Mouse (Mus musculus) testis, adult 2 months (tissue): ENCODE results near the gene Gse1. TPM values are rescaled to one million over a fixed set of nuclear protein-coding genes. Genes with fewer than 3 reads are reported as not detected.
A peak's percentile ranks its signal among the peaks of the same experiment; 100 is the strongest.

Source experiments
- H3K27ac ChIP-seq: fragments of 200-500 bp; 2 replicates; pipeline ENCODE4 v1.5.1; 2012; ENCODE audit warnings: low read depth, low read length; ENCODE audit not compliant: control insufficient read depth, insufficient read depth
- H3K27me3 ChIP-seq: fragments of 200-500 bp; 2 replicates; pipeline ENCODE4 v1.6.1; 2012; ENCODE audit warnings: mild to moderate bottlenecking, low read length, moderate library complexity; ENCODE audit not compliant: control insufficient read depth, insufficient read depth
- H3K36me3 ChIP-seq: fragments of 200-500 bp; 2 replicates; pipeline ENCODE4 v1.6.1; 2012; ENCODE audit warnings: mild to moderate bottlenecking, low read length; ENCODE audit not compliant: control insufficient read depth, insufficient read depth
- H3K4me1 ChIP-seq: fragments of 200-500 bp; 2 replicates; pipeline ENCODE4 v1.6.1; 2012; ENCODE audit warnings: low read length; ENCODE audit not compliant: control insufficient read depth, insufficient read depth
- H3K4me3 ChIP-seq: fragments of 200-500 bp; 2 replicates; pipeline ENCODE4 v1.5.1; 2012; ENCODE audit warnings: low read depth, mild to moderate bottlenecking, low read length, moderate library complexity, mixed read lengths; ENCODE audit not compliant: control insufficient read depth
- CTCF ChIP-seq: fragments of 200-500 bp; IDR thresholded peaks from 2 replicates; pipeline ENCODE4 v1.5.1; 2012; ENCODE audit warnings: low read depth, mild to moderate bottlenecking, inconsistent platforms, low read length, moderate library complexity; ENCODE audit not compliant: control insufficient read depth, insufficient read depth, insufficient replicate concordance
- POLR2A ChIP-seq: fragments of 200-500 bp; IDR thresholded peaks from 2 replicates; pipeline ENCODE4 v1.6.1; 2012; ENCODE audit warnings: low read depth, mild to moderate bottlenecking, inconsistent platforms, low read length, moderate library complexity; ENCODE audit not compliant: control insufficient read depth
- polyA plus RNA-seq: library from polyadenylated mRNA; depleted of rRNA; stranded (reverse); fragments of >200 nt; gene quantifications from 2 replicates; pipeline ENCODE4 v1.2.3, GENCODE M21; 2012

The Gse1 gene
- polyA plus RNA-seq, 1 experiment = 4.0 TPM

GRCm38 (mm10) chr8:120318476-120318991 lies 90.3 kb downstream of the Gse1 start:
- Histone ChIP-seq H3K36me3 (no peaks in the 10 kb centered on the region), H3K27me3 (no peaks in the 10 kb centered on the region), H3K4me3 (no peak overlapping the region), H3K27ac (no peak overlapping the region), H3K4me1 (peaks cover 3% of the 10 kb centered on the region)
- TF ChIP-seq CTCF = no peak
- no peak for TF ChIP-seq POLR2A

GRCm38 (mm10) chr8:120319449-120319848 lies 91.2 kb downstream of the Gse1 start:
- H3K4me1 ChIP-seq = peaks cover 3% of the 10 kb centered on the region
- H3K4me3 ChIP-seq = no peak overlapping the region

GRCm38 (mm10) chr8:120320146-120320545 lies 91.9 kb downstream of the Gse1 start:
- Histone ChIP-seq H3K36me3 (no peaks in the 10 kb centered on the region), H3K27ac (no peak overlapping the region), H3K27me3 (no peaks in the 10 kb centered on the region), H3K4me3 (no peak overlapping the region), H3K4me1 (peaks cover 3% of the 10 kb centered on the region)
- TF ChIP-seq POLR2A = no peak
- TF ChIP-seq CTCF = no peak

More at GRCm38 (mm10) chr8:120319449-120319848, 91.2 kb downstream of the Gse1 start:
- H3K27me3 ChIP-seq = no peaks in the 10 kb centered on the region
- H3K36me3 ChIP-seq = no peaks in the 10 kb centered on the region
- peak; percentile 100 for TF ChIP-seq CTCF
- TF ChIP-seq POLR2A = peak; percentile 20; the same call in 1 of the 2 replicates
- no peak overlapping the region for H3K27ac ChIP-seq

GRCm38 (mm10) chr8:120321724-120322123 lies 93.5 kb downstream of the Gse1 start:
- H3K27me3 ChIP-seq = no peaks in the 10 kb centered on the region
- H3K4me3 ChIP-seq = no peak overlapping the region
- peaks cover 3% of the 10 kb centered on the region for H3K4me1 ChIP-seq
- no peaks in the 10 kb centered on the region for H3K36me3 ChIP-seq
- no peak overlapping the region for H3K27ac ChIP-seq
- TF ChIP-seq CTCF (peak; percentile 74; the same call in 1 of the 2 replicates), POLR2A (no peak)

GRCm38 (mm10) chr8:120322956-120323448 lies 94.7 kb downstream of the Gse1 start:
- Histone ChIP-seq H3K27me3 (no peaks in the 10 kb centered on the region), H3K4me3 (no peak overlapping the region), H3K27ac (no peak overlapping the region), H3K4me1 (peaks cover 3% of the 10 kb centered on the region), H3K36me3 (no peaks in the 10 kb centered on the region)
- no peak for TF ChIP-seq CTCF
- TF ChIP-seq POLR2A = no peak

- no peaks in the 10 kb centered on the region for H3K36me3 ChIP-seq
- H3K27ac ChIP-seq = no peak overlapping the region
- no peak for TF ChIP-seq POLR2A
- no peak for TF ChIP-seq CTCF
- H3K4me3 ChIP-seq = no peak overlapping the region
- H3K4me1 ChIP-seq = peaks cover 7% of the 10 kb centered on the region
- no peaks in the 10 kb centered on the region for H3K27me3 ChIP-seq
Observed at GRCm38 (mm10) chr8:120324555-120324954, 96.3 kb downstream of the Gse1 start.

- TF ChIP-seq CTCF (no peak), POLR2A (no peak)
- H3K27ac ChIP-seq = no peak overlapping the region
- no peaks in the 10 kb centered on the region for H3K27me3 ChIP-seq
- H3K4me3 ChIP-seq = no peak overlapping the region
- peaks cover 4% of the 10 kb centered on the region for H3K4me1 ChIP-seq
- H3K36me3 ChIP-seq = no peaks in the 10 kb centered on the region
Observed at GRCm38 (mm10) chr8:120325172-120325767, 97.0 kb downstream of the Gse1 start.
